Mouse (Mus musculus): ENCODE results near the gene Gm20388. TPM values are rescaled to one million over a fixed set of nuclear protein-coding genes. Genes with fewer than 3 reads are reported as not detected.

Gene Gm20388
- polyA plus RNA-seq, 1 experiment = 59.3 TPM

GRCm38 (mm10) chr8:122174133-122174930 is 2263.7 kb downstream of the Gm20388 start:
- TF ChIP-seq POLR2A (IDR thresholded peaks at IDR 0.05; ENCODE audit: borderline replicate concordance, extremely low read depth, insufficient read depth, insufficient read length, poor library complexity, severe bottlenecking) (no peak), CTCF (IDR thresholded peaks at IDR 0.05; ENCODE audit: borderline replicate concordance, extremely low read depth, insufficient read depth, insufficient read length) (no peak)
- no peak for DNase-seq (ENCODE audit: low read depth)

- DNase-seq (ENCODE audit: low read depth) = no peak
- TF ChIP-seq POLR2A (IDR thresholded peaks at IDR 0.05; ENCODE audit: borderline replicate concordance, extremely low read depth, insufficient read depth, insufficient read length, poor library complexity, severe bottlenecking) (no peak), CTCF (IDR thresholded peaks at IDR 0.05; ENCODE audit: borderline replicate concordance, extremely low read depth, insufficient read depth, insufficient read length) (no peak)
These were observed 2267.8 kb downstream of the Gm20388 start for GRCm38 (mm10) chr8:122178392-122178890.

- no peak for TF ChIP-seq CTCF (IDR thresholded peaks at IDR 0.05; ENCODE audit: borderline replicate concordance, extremely low read depth, insufficient read depth, insufficient read length)
- TF ChIP-seq POLR2A (IDR thresholded peaks at IDR 0.05; ENCODE audit: borderline replicate concordance, extremely low read depth, insufficient read depth, insufficient read length, poor library complexity, severe bottlenecking) = no peak
- DNase-seq (ENCODE audit: low read depth) = no peak
These were observed 2268.7 kb downstream of the Gm20388 start for GRCm38 (mm10) chr8:122179354-122179753.

GRCm38 (mm10) chr8:122180116-122180515 is 2269.5 kb downstream of the Gm20388 start:
- TF ChIP-seq CTCF (IDR thresholded peaks at IDR 0.05; ENCODE audit: borderline replicate concordance, extremely low read depth, insufficient read depth, insufficient read length) (no peak), POLR2A (IDR thresholded peaks at IDR 0.05; ENCODE audit: borderline replicate concordance, extremely low read depth, insufficient read depth, insufficient read length, poor library complexity, severe bottlenecking) (no peak)
- no peak for DNase-seq (ENCODE audit: low read depth)

DNA sequence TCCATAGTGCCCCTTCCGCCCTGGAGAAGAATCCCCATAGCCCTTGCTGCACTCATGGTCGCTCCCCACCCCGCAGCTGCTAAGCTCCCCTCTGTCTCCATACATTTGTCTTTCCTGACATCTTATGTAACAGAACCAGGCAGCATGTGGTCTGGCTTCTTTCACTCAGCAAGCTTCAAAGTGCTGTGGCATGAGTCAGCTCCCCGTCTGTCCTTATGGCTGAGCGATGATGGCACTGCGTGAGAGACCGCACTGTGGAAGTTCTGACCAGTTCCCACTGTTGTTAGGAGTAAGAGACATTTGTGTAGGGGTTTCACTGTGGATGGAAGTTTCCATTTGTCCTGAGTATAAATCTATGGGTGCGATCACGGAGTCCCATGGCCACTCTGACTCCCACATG is 2270.8 kb downstream of the Gm20388 start:
- TF ChIP-seq POLR2A (IDR thresholded peaks at IDR 0.05; ENCODE audit: borderline replicate concordance, extremely low read depth, insufficient read depth, insufficient read length, poor library complexity, severe bottlenecking) = no peak
- TF ChIP-seq CTCF (IDR thresholded peaks at IDR 0.05; ENCODE audit: borderline replicate concordance, extremely low read depth, insufficient read depth, insufficient read length) = no peak
- DNase-seq (ENCODE audit: low read depth) = no peak

GRCm38 (mm10) chr8:122181991-122182390 is 2271.3 kb downstream of the Gm20388 start:
- TF ChIP-seq POLR2A (IDR thresholded peaks at IDR 0.05; ENCODE audit: borderline replicate concordance, extremely low read depth, insufficient read depth, insufficient read length, poor library complexity, severe bottlenecking) (no peak), CTCF (IDR thresholded peaks at IDR 0.05; ENCODE audit: borderline replicate concordance, extremely low read depth, insufficient read depth, insufficient read length) (no peak)
- no peak for DNase-seq (ENCODE audit: low read depth)

- TF ChIP-seq CTCF (IDR thresholded peaks at IDR 0.05; ENCODE audit: borderline replicate concordance, extremely low read depth, insufficient read depth, insufficient read length) (no peak), POLR2A (IDR thresholded peaks at IDR 0.05; ENCODE audit: borderline replicate concordance, extremely low read depth, insufficient read depth, insufficient read length, poor library complexity, severe bottlenecking) (no peak)
- no peak for DNase-seq (ENCODE audit: low read depth)
These were observed 2275.8 kb downstream of the Gm20388 start for GRCm38 (mm10) chr8:122186363-122186974.

DNA sequence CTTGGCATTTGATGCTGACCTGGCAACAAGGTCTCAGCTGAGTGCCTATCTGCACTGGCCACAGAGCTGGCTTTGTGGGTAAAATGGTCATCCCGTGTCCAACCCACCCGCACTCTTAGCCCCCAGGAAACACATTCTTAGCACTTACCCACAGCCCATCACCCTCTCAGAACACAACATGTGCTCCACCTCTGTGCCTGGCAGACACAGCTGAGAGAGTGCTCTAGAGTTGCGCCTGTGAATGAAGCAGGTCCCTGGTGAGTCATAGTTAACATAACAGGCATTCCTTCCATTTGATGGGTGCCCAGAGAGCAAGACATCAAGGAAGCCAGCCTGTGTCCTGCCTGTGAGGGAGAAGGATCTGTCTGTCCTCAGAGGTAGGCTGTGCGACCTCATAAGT is 2276.6 kb downstream of the Gm20388 start:
- DNase-seq (ENCODE audit: low read depth) = no peak
- TF ChIP-seq CTCF (IDR thresholded peaks at IDR 0.05; ENCODE audit: borderline replicate concordance, extremely low read depth, insufficient read depth, insufficient read length) (no peak), POLR2A (IDR thresholded peaks at IDR 0.05; ENCODE audit: borderline replicate concordance, extremely low read depth, insufficient read depth, insufficient read length, poor library complexity, severe bottlenecking) (no peak)

DNA sequence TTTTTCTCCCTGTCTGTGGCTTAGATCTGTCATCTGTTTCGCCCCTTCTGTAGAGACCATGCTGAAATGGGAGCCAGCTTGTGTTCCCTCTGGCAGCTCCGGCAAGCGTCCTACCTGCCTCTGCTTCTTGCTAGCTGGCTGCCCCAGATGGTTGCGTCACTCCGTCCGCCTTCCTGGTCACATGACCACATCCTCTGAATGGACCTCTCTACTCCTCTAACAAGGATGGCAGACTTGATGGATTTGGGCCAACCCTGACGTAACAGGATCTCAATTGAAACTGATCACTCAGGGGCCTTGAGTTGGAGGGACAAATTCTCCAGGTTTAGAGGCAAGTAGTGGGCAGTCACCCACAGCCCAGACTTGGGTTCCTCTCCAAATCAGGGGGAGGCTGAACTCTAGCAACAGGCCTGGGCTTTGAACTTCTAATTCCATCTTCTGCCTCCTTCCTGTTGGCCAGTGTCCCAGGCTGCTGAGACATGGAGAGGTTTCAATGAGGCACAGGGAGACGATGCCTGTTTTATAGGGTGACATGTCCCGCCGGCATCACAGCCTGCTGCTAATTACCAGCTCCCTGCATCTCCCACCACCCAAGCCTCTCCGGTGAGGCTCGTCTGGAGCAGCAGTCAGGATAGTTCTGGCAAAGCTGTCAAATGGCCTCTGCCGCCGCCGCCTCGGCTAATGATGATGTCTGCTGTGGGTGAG is 2279.9 kb downstream of the Gm20388 start:
- TF ChIP-seq POLR2A (IDR thresholded peaks at IDR 0.05; ENCODE audit: borderline replicate concordance, extremely low read depth, insufficient read depth, insufficient read length, poor library complexity, severe bottlenecking) (no peak), CTCF (IDR thresholded peaks at IDR 0.05; ENCODE audit: borderline replicate concordance, extremely low read depth, insufficient read depth, insufficient read length) (no peak)
- peak; percentile 95 for DNase-seq (ENCODE audit: low read depth)

DNA sequence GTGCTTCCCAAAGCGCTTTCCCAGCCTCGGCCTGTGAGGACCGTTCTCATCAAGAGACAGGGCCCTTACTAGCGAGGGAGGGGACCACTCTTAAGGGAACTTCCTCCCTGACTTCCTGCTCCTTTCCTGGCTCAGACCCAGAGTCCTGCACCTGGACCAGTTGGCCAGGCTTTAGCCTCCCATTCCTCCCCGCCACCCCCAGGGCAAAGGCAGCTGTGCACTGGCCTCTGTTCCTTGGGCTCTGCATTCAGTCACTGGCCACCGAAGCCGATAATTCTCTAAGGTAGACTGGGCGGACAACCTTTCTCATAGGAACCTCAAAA is 2280.4 kb downstream of the Gm20388 start:
- no peak for DNase-seq (ENCODE audit: low read depth)
- TF ChIP-seq POLR2A (IDR thresholded peaks at IDR 0.05; ENCODE audit: borderline replicate concordance, extremely low read depth, insufficient read depth, insufficient read length, poor library complexity, severe bottlenecking) (no peak), CTCF (IDR thresholded peaks at IDR 0.05; ENCODE audit: borderline replicate concordance, extremely low read depth, insufficient read depth, insufficient read length) (no peak)

DNA sequence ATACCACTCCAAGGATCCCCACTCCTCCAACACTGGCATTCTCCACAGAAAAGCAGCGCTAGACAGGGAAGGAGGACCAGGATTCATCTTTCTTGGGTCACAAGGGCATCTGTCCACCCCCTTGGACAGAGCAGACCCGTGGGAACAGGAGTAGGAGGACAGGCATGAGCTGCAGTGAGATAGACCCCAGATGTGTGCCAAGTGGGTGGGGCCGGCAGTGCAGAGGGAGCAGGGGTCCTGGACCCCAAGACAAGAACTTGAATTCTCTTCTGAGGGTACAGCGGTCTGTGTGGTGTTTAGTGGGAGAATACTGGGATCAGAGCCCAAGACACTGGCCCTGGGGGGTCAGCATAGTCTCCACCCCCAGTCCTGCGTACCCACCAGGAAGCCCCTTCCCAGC is 2282.1 kb downstream of the Gm20388 start:
- TF ChIP-seq POLR2A (IDR thresholded peaks at IDR 0.05; ENCODE audit: borderline replicate concordance, extremely low read depth, insufficient read depth, insufficient read length, poor library complexity, severe bottlenecking) (no peak), CTCF (IDR thresholded peaks at IDR 0.05; ENCODE audit: borderline replicate concordance, extremely low read depth, insufficient read depth, insufficient read length) (no peak)
- DNase-seq (ENCODE audit: low read depth) = no peak

All from brain, embryonic 14.5 days (tissue).